Mouse (Mus musculus) erythroblast, embryonic 14.5 days (primary cell): ENCODE data around the gene Fam160a1.

Source experiments
- GATA1 ChIP-seq: IDR thresholded peaks from 2 replicates; pipeline ENCODE4 v1.6.1; 2012; ENCODE audit warnings: low read length, inconsistent platforms, mixed read lengths
- TAL1 ChIP-seq: IDR thresholded peaks from 3 replicates; pipeline ENCODE4 v1.6.1; 2012; ENCODE audit warnings: low read length, inconsistent platforms, mixed read lengths

DNA sequence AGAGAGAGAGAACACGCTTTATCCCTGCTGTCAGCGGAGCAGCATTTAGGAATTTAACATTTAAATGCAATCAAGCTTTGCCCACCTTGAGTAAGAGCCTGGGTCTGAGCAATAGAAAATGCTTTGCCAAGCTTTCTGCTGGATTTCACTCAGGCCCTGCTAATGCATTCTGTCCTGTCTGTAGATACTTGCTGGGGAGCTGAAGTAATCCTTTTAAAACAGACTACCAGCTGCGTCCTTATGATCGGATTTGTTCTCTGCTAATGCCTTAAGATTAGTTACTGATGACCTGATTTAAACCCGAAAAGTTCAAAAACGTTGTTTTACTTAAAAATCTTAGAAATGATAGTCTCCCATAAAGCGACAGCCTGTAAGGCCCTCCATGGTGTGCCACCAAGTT lies 136.0 kb downstream of the Fam160a1 start:
- TF ChIP-seq TAL1 (no peak), GATA1 (no peak)
